Mouse (Mus musculus) heart, embryonic 11.5 days (tissue): ENCODE measurements at regions not wholly inside any gene's neighbourhood (a gene's known extent, or its start where the extent isn't known, plus 50 kb on each side); places are given as distances from the start of the nearest gene placed in this dataset.

Experiments used
- ATAC-seq: fragments of 200-750 bp; cut with Nextera tagmentation; replicated peaks from 2 replicates; pipeline ENCODE4 v1.8.0; 2017; ENCODE audit warnings: moderate library complexity; ENCODE audit not compliant: insufficient number of reproducible peaks, low FRiP score, low TSS enrichment
- H3K27ac ChIP-seq: fragments of 300-500 bp; sonication (generic); 2 replicates; pipeline ENCODE4 v1.5.1; 2014; ENCODE audit warnings: mild to moderate bottlenecking, low read depth, low read length
- H3K27me3 ChIP-seq: fragments of 300-500 bp; sonication (generic); 2 replicates; pipeline ENCODE4 v1.6.1; 2014; ENCODE audit warnings: mild to moderate bottlenecking, low read length, mixed read lengths; ENCODE audit not compliant: control insufficient read depth, insufficient read depth
- H3K36me3 ChIP-seq: fragments of 300-500 bp; sonication (generic); 2 replicates; pipeline ENCODE4 v1.6.1; 2014; ENCODE audit warnings: mild to moderate bottlenecking, low read length, moderate library complexity, mixed read lengths; ENCODE audit not compliant: control insufficient read depth, insufficient read depth
- H3K4me1 ChIP-seq: fragments of 300-500 bp; sonication (generic); 2 replicates; pipeline ENCODE4 v1.6.1; 2014; ENCODE audit warnings: low read length; ENCODE audit not compliant: control insufficient read depth, insufficient read depth
- H3K4me2 ChIP-seq: fragments of 300-500 bp; sonication (generic); 2 replicates; pipeline ENCODE4 v1.6.1; 2014; ENCODE audit warnings: mild to moderate bottlenecking, moderate library complexity
- H3K4me3 ChIP-seq: fragments of 300-500 bp; sonication (generic); 2 replicates; pipeline ENCODE4 v1.5.1; 2014; ENCODE audit warnings: low read depth, low read length
- H3K9ac ChIP-seq: fragments of 300-500 bp; sonication (generic); 2 replicates; pipeline ENCODE4 v1.6.1; 2014; ENCODE audit warnings: mild to moderate bottlenecking, low read depth, low read length, moderate library complexity
- H3K9me3 ChIP-seq: fragments of 300-500 bp; sonication (generic); replicated peaks from 2 replicates; pipeline ENCODE4 v1.6.1; 2016; ENCODE audit warnings: low read length; ENCODE audit not compliant: control insufficient read depth
- WGBS: fragments of 180-500 bp; shearing (Covaris S2); extraction: QIAGEN DNeasy Blood & Tissue Kit; methylation state at CpG from one replicate; pipeline ENCODE4 v1.1.7; 2014; ENCODE audit not compliant: insufficient replicate concordance; 5-methylcytosine and 5-hydroxymethylcytosine counted together

GRCm38 (mm10) chr16:55746159-55746558 lies 92.5 kb downstream of the Nfkbiz start:
- no peak for ATAC-seq
- 67% methylated on average over 3 of the region's 3 CpGs for WGBS
- Histone ChIP-seq H3K27me3 (no peaks in the 10 kb centered on the region), H3K27ac (no peak overlapping the region), H3K4me3 (no peak overlapping the region), H3K4me2 (no peak overlapping the region), H3K36me3 (no peaks in the 10 kb centered on the region), H3K9me3 (peaks cover 3% of the 10 kb centered on the region; the same call in 1 of the 2 replicates), H3K9ac (no peak overlapping the region), H3K4me1 (no peaks in the 10 kb centered on the region)

DNA sequence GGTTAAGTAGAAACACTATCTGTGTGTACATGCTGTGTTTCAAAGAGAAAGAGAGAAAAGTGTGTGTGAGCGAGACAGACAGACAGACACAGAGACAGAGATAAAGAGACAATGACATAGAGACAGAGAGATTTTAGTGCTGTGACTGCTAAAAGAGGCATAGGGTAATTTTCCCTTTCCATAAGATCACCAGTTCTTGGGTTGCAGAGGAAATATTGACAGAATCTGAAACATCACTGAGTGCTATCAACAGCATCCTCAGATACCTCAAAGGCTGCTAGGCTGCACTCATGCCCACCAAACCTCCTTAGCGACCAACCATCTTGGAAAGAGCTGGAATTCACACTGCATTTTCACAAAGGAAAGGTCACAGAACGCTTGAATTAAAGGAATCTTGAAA lies 93.6 kb downstream of the Nfkbiz start:
- H3K9ac ChIP-seq = no peak overlapping the region
- H3K4me1 ChIP-seq = no peaks in the 10 kb centered on the region
- ATAC-seq = no peak
- H3K36me3 ChIP-seq = no peaks in the 10 kb centered on the region
- no peaks in the 10 kb centered on the region for H3K27me3 ChIP-seq
- no peak overlapping the region for H3K27ac ChIP-seq
- H3K9me3 ChIP-seq = peaks cover 3% of the 10 kb centered on the region; the same call in 1 of the 2 replicates
- no peak overlapping the region for H3K4me2 ChIP-seq
- H3K4me3 ChIP-seq = no peak overlapping the region
- 60% methylated on average over 3 of the region's 3 CpGs for WGBS

DNA sequence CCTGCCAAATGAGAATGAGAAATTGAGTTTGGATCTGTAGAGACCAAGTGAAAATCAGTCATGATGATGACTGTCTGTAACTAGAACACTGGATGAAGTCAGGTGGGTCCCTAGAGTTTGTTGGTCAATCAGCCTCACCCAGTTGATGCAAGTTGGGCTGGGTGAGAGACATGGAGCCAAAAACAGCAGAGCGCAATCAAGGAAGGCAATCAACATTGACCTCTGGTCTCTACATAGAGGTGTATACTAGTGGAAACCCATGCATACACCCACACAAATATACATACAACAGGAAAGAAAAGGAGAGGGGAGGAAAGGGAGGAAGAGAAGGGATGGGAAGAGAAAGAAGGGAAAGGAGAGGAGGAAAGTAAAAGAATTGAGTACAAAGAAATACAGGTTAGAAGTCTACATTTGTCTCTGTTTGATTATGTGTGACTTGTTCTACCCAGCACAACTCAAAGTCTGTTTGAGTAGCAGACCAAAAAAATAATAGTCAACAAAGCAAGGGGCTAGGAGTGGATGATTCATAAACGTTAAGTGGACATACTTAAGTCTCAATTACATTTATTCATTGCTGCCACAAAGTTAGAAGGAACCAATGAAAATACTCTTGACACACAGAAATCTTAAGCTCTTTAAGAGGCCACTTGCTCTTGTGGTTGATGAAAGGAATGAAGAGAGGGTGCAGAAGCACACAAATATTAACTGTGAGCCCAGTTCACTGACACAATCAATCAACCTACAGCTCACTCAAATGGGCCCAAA lies 97.4 kb downstream of the Nfkbiz start:
- WGBS = 81% methylated on average over 2 of the region's 2 CpGs
- H3K36me3 ChIP-seq = no peaks in the 10 kb centered on the region
- no peak overlapping the region for H3K4me3 ChIP-seq
- H3K4me1 ChIP-seq = no peaks in the 10 kb centered on the region
- no peaks in the 10 kb centered on the region for H3K9me3 ChIP-seq
- no peak overlapping the region for H3K27ac ChIP-seq
- no peaks in the 10 kb centered on the region for H3K27me3 ChIP-seq
- no peak for ATAC-seq
- no peak overlapping the region for H3K9ac ChIP-seq
- no peak overlapping the region for H3K4me2 ChIP-seq

- H3K27me3 ChIP-seq = no peaks in the 10 kb centered on the region
- no peak overlapping the region for H3K9ac ChIP-seq
- no peaks in the 10 kb centered on the region for H3K9me3 ChIP-seq
- WGBS = 84% methylated on average over 4 of the region's 4 CpGs
- H3K27ac ChIP-seq = no peak overlapping the region
- ATAC-seq = no peak
- no peaks in the 10 kb centered on the region for H3K36me3 ChIP-seq
- H3K4me3 ChIP-seq = no peak overlapping the region
- H3K4me2 ChIP-seq = no peak overlapping the region
- H3K4me1 ChIP-seq = no peaks in the 10 kb centered on the region
Observed at GRCm38 (mm10) chr16:55738741-55739140, 100.0 kb downstream of the Nfkbiz start.

GRCm38 (mm10) chr16:55735476-55735968 lies 103.2 kb downstream of the Nfkbiz start:
- no peak overlapping the region for H3K4me2 ChIP-seq
- 83% methylated on average over 7 of the region's 7 CpGs for WGBS
- no peak for ATAC-seq
- H3K27me3 ChIP-seq = no peaks in the 10 kb centered on the region
- H3K27ac ChIP-seq = no peak overlapping the region
- H3K9me3 ChIP-seq = no peaks in the 10 kb centered on the region
- H3K36me3 ChIP-seq = no peaks in the 10 kb centered on the region
- no peak overlapping the region for H3K9ac ChIP-seq
- H3K4me1 ChIP-seq = no peaks in the 10 kb centered on the region
- no peak overlapping the region for H3K4me3 ChIP-seq

DNA sequence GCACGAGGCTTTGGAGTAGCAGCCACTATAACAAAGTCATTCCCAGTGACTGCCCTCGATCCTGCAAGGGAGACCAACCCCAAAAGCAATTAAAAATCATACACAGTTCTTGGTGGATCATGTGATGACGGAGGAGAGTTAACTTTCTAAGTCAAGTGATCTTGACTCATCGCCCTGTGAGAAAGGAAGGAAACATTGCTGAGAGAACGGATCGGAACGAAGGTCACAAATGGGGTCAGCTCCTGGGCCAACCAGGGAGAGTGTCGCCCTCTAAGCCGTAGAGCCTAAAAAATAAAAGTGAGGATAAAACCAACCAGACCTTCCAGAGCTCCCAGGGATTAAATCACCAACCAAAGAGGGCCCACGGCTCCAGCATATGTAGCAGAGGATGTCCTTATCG lies 104.4 kb downstream of the Nfkbiz start:
- Histone ChIP-seq H3K27ac (no peak overlapping the region), H3K9me3 (no peaks in the 10 kb centered on the region), H3K4me1 (no peaks in the 10 kb centered on the region), H3K4me2 (no peak overlapping the region), H3K36me3 (no peaks in the 10 kb centered on the region), H3K9ac (no peak overlapping the region), H3K27me3 (no peaks in the 10 kb centered on the region), H3K4me3 (no peak overlapping the region)
- no peak for ATAC-seq
- 66% methylated on average over 11 of the region's 11 CpGs for WGBS

DNA sequence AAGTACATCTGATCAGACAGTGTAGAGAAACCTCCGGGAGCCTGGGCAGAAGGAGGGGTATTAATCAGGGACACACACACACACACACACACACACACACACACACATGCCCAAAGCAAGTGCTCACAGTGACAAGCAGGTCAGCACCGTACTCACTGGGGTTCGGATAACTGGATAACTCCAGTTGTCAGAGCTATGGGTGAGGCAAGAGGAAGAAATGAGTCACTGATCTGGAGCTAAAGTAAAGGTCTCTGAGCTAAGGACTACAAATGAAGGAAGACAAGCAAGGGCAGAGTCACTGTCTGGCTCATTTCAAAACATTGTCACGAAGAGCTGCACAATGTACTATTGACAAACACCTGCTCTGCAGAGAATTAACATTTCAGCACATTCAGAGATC lies 104.9 kb downstream of the Nfkbiz start:
- H3K27me3 ChIP-seq = no peaks in the 10 kb centered on the region
- no peaks in the 10 kb centered on the region for H3K9me3 ChIP-seq
- 0 out of 2 replicates have a peak, but pooled peaks have one; percentile 49 for ATAC-seq
- no peak overlapping the region for H3K4me2 ChIP-seq
- no peaks in the 10 kb centered on the region for H3K4me1 ChIP-seq
- no peak overlapping the region for H3K9ac ChIP-seq
- H3K4me3 ChIP-seq = no peak overlapping the region
- no peak overlapping the region for H3K27ac ChIP-seq
- H3K36me3 ChIP-seq = no peaks in the 10 kb centered on the region
- WGBS = 49% methylated on average over 4 of the region's 4 CpGs

- Histone ChIP-seq H3K9me3 (no peaks in the 10 kb centered on the region), H3K27me3 (no peaks in the 10 kb centered on the region), H3K4me2 (no peak overlapping the region), H3K27ac (no peak overlapping the region), H3K36me3 (no peaks in the 10 kb centered on the region), H3K4me1 (no peaks in the 10 kb centered on the region), H3K9ac (no peak overlapping the region), H3K4me3 (no peak overlapping the region)
- WGBS = 58% methylated on average over 8 of the region's 8 CpGs
- peak; percentile 55; the same call in 1 of the 2 replicates for ATAC-seq
Observed at GRCm38 (mm10) chr16:55731003-55731402, 107.7 kb downstream of the Nfkbiz start.

GRCm38 (mm10) chr16:55726538-55726937 lies 112.2 kb downstream of the Nfkbiz start:
- Histone ChIP-seq H3K4me3 (no peak overlapping the region), H3K4me1 (no peaks in the 10 kb centered on the region), H3K36me3 (no peaks in the 10 kb centered on the region), H3K9ac (no peak overlapping the region), H3K27me3 (no peaks in the 10 kb centered on the region), H3K9me3 (no peaks in the 10 kb centered on the region), H3K27ac (no peak overlapping the region), H3K4me2 (no peak overlapping the region)
- no peak for ATAC-seq
- 57% methylated on average over 3 of the region's 3 CpGs for WGBS
